Mouse (Mus musculus): Measurements from ENCODE around the gene Akr1c14.

- TF ChIP-seq CTCF (IDR thresholded peaks at IDR 0.05; ENCODE audit: borderline replicate concordance, insufficient read depth, low read depth, low read length), result no peak
- TF ChIP-seq POLR2A (IDR thresholded peaks at IDR 0.05; ENCODE audit: borderline replicate concordance, insufficient read depth, low read length), result no peak
These were observed 84.3 kb downstream of the Akr1c14 start for GRCm38 (mm10) chr13:4133070-4133469.

Data from cerebellum, adult 2 months (tissue).